8 mouse cellular contexts compared by ENCODE assay signal in the genomic region with DNA sequence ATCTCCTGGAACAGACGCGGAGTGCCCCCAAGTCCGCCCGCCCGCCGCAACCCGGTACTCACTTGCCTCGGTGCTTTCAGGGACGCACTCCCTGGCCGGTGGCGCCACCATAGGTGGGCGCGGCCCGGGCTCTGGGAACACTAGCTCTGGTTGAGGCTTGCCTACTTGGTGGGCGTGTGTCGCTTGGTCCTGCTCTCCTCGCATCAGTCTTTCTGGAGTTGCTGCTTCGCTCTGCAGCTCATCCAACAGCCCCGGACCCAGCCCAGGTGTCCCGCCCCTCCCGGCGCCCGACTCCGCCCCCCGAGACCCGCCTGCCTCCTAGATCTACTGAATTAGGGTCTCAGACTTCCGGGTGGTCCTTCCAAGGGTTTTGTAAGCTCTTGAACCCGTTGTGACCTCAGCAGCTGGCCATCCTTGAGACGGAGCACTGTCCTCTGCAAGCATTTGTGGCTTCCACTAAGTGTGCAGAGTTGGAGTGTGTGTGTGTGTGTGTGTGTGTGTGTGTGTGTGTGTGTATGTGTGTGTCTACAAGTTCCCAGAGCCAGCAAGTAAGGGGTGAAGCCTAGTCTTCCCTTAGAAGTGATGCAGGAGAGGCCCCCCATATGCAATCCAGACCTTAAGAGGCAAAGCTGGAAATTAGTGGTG. TPM values are rescaled to one million over a fixed set of nuclear protein-coding genes. Genes with fewer than 3 reads are reported as not detected.
A peak's percentile ranks its signal among the peaks of the same experiment; 100 is the strongest.
DNase-seq lines count a peak whose midpoint lies in the region; ATAC-seq and TF ChIP-seq lines count a peak whose summit lies in the region.

Gene Prokr2 (minus strand): TSS at position 254 of the 645 bp plus-strand sequence.

- no peak for TF ChIP-seq CTCF in testis, adult 2 months (IDR thresholded peaks at IDR 0.05; ENCODE audit: control insufficient read depth, insufficient read depth, insufficient replicate concordance, low read depth, low read length)

- no peaks in the 10 kb centered on the region for H3K9me3 ChIP-seq in hindbrain, embryonic 15.5 days
- H3K9me3 ChIP-seq in midbrain, embryonic 10.5 days (replicated peaks) = no peaks in the 10 kb centered on the region

- no peak for TF ChIP-seq POLR2A in testis, adult 2 months (IDR thresholded peaks at IDR 0.05; ENCODE audit: control insufficient read depth, low read depth, low read length)

- peak within 1 kb of the TSS; percentile 98 for H3K4me2 ChIP-seq in hindbrain, embryonic 15.5 days

- H3K4me3 ChIP-seq in testis, adult 2 months (ENCODE audit: control insufficient read depth, low read depth, low read length) = peak within 1 kb of the TSS; percentile 42
- peak within 1 kb of the TSS; percentile 57 for H3K4me3 ChIP-seq in hindbrain, embryonic 15.5 days
- H3K4me3 ChIP-seq in midbrain, embryonic 10.5 days = peak within 1 kb of the TSS; percentile 67

- no peaks in the 10 kb centered on the region for H3K27me3 ChIP-seq in testis, adult 2 months (ENCODE audit: control insufficient read depth, insufficient read depth, low read length)
- H3K27me3 ChIP-seq in hindbrain, embryonic 15.5 days = peaks cover 15% of the 10 kb centered on the region
- H3K27me3 ChIP-seq in midbrain, embryonic 10.5 days (ENCODE audit: low read depth, poor library complexity, severe bottlenecking) = peaks cover 70% of the 10 kb centered on the region

- peaks cover 2% of the 10 kb centered on the region; the same call in 1 of the 2 replicates for H3K4me1 ChIP-seq in testis, adult 2 months (ENCODE audit: control insufficient read depth, insufficient read depth, low read length)
- H3K4me1 ChIP-seq in hindbrain, embryonic 15.5 days (replicated peaks) = peaks cover 15% of the 10 kb centered on the region
- H3K4me1 ChIP-seq in midbrain, embryonic 10.5 days = peaks cover 27% of the 10 kb centered on the region

- peak; percentile 60 for ATAC-seq in hindbrain, embryonic 15.5 days (ENCODE audit: low FRiP score, low read depth)

- DNase-seq in cerebellum, postnatal 14 days = peak; percentile 20 to 22
- no peak for DNase-seq in cerebellum, adult 8-10 months
- DNase-seq in testis, postnatal 14 days (ENCODE audit: low spot score) = no peak
- peak; percentile 65 for DNase-seq in midbrain, embryonic 10.5 days (ENCODE audit: low spot score)
- peak; percentile 35 for DNase-seq in yolk sac, embryonic 10.5 days (ENCODE audit: low spot score)
- no peak for DNase-seq in spleen, postnatal 10 days (ENCODE audit: low spot score in 2 of 2)

- no peaks in the 10 kb centered on the region for H3K36me3 ChIP-seq in testis, adult 2 months (ENCODE audit: control insufficient read depth, insufficient read depth, low read length)
- H3K36me3 ChIP-seq in hindbrain, embryonic 15.5 days = no peaks in the 10 kb centered on the region
- H3K36me3 ChIP-seq in midbrain, embryonic 10.5 days = no peaks in the 10 kb centered on the region

- H3K27ac ChIP-seq in testis, adult 2 months (ENCODE audit: control insufficient read depth, insufficient read depth, low read depth, low read length) = no peak within 1 kb of the TSS
- no peak within 1 kb of the TSS for H3K27ac ChIP-seq in hindbrain, embryonic 15.5 days (replicated peaks)
- H3K27ac ChIP-seq in midbrain, embryonic 10.5 days (replicated peaks) = peak within 1 kb of the TSS; percentile 55

- under 1% methylated on average over 29 of the region's 29 CpGs for WGBS in hindbrain, embryonic 15.5 days
- WGBS in midbrain, embryonic 10.5 days = under 1% methylated on average over 29 of the region's 29 CpGs

- peak within 1 kb of the TSS; percentile 53 for H3K9ac ChIP-seq in hindbrain, embryonic 15.5 days

RNA-seq across cellular contexts. Expression of gene Prokr2, which starts in this region (rescaled TPM):
- polyA plus RNA-seq in testis, adult 2 months (2012; rRNA removed) = 0.02 and 0.04 TPM in 2 replicates
- 4.4 and 5.2 TPM in 2 replicates for polyA plus RNA-seq in hindbrain, embryonic 15.5 days (2015; fragmentation: Nextera tagmentation; extraction: Ambion mirVana)
- polyA plus RNA-seq in midbrain, embryonic 10.5 days (2016; fragmentation: Nextera tagmentation; extraction: Ambion mirVana) = 0.56 and 1.0 TPM in 2 replicates

Comparison
In these comparisons a context has a peak if more than half of its experiments do, and no peak if none do; other contexts are left out.
1. DNase-seq: peak in cerebellum, postnatal 14 days (2 of 2), midbrain, embryonic 10.5 days (single experiment) and yolk sac, embryonic 10.5 days (single experiment); none in cerebellum, adult 8-10 months (single experiment), testis, postnatal 14 days (single experiment) and spleen, postnatal 10 days (0 of 2).
2. Peak in every context shown above with its lines, with median percentiles within 50 percentile points of each other: H3K4me3 ChIP-seq.